Mouse (Mus musculus): ENCODE data around the gene Edil3. TPM values are rescaled to one million over a fixed set of nuclear protein-coding genes. Genes with fewer than 3 reads are reported as not detected.
A peak's percentile ranks its signal among the peaks of the same experiment; 100 is the strongest.

Gene Edil3
- polyA plus RNA-seq, 1 experiment from 2014 or later, result 35.1 TPM

- Histone ChIP-seq H3K9ac (ENCODE audit: low read depth, low read length) (no peak overlapping the region), H3K4me3 (ENCODE audit: low read depth, low read length) (no peak overlapping the region), H3K9me3 (ENCODE audit: control insufficient read depth, low read length) (no peaks in the 10 kb centered on the region), H3K27me3 (ENCODE audit: control insufficient read depth, insufficient read depth, low read length) (no peaks in the 10 kb centered on the region), H3K36me3 (ENCODE audit: control insufficient read depth, insufficient read depth, low read length) (no peaks in the 10 kb centered on the region), H3K4me2 (replicated peaks; ENCODE audit: low read depth, low read length) (no peak overlapping the region), H3K27ac (ENCODE audit: low read depth, low read length) (no peak overlapping the region), H3K4me1 (replicated peaks; ENCODE audit: control insufficient read depth, insufficient read depth, low read length) (no peaks in the 10 kb centered on the region)
- DNase-seq (ENCODE audit: low spot score), result no peak
- no peak for ATAC-seq (ENCODE audit: low FRiP score)
- WGBS, result 81% methylated on average over 4 of the region's 4 CpGs
These were observed 517.8 kb downstream of the Edil3 start for GRCm38 (mm10) chr13:89339055-89339454.

DNA sequence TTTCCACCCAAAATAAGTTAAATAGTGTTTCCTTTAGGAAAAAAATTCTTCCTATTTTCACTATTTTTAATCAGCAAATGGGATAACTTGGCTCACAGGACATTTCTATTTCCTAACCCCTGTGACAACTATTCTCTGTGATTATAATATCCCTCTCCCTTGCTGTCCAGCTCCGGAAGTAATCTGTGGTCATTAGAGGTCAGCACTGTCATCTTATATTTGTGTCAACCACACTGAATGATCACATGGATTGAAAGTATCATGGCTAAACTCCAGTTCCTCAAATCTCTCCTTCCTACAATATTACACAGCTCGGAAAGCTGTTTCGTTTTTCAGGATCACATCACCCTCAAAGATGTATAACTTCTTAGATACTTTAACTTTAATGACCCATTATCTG, 518.5 kb downstream of the Edil3 start:
- Histone ChIP-seq H3K27me3 (ENCODE audit: control insufficient read depth, insufficient read depth, low read length) (no peaks in the 10 kb centered on the region), H3K9me3 (ENCODE audit: control insufficient read depth, low read length) (no peaks in the 10 kb centered on the region), H3K4me3 (ENCODE audit: low read depth, low read length) (no peak overlapping the region), H3K4me2 (replicated peaks; ENCODE audit: low read depth, low read length) (no peak overlapping the region), H3K36me3 (ENCODE audit: control insufficient read depth, insufficient read depth, low read length) (no peaks in the 10 kb centered on the region), H3K9ac (ENCODE audit: low read depth, low read length) (no peak overlapping the region), H3K27ac (ENCODE audit: low read depth, low read length) (no peak overlapping the region), H3K4me1 (replicated peaks; ENCODE audit: control insufficient read depth, insufficient read depth, low read length) (no peaks in the 10 kb centered on the region)
- ATAC-seq (ENCODE audit: low FRiP score), result no peak
- no peak for DNase-seq (ENCODE audit: low spot score)
- 84% methylated on average over 3 of the region's 3 CpGs for WGBS

GRCm38 (mm10) chr13:89355234-89355633, 534.0 kb downstream of the Edil3 start:
- Histone ChIP-seq H3K4me1 (replicated peaks; ENCODE audit: control insufficient read depth, insufficient read depth, low read length) (no peaks in the 10 kb centered on the region), H3K4me2 (replicated peaks; ENCODE audit: low read depth, low read length) (no peak overlapping the region), H3K27ac (ENCODE audit: low read depth, low read length) (no peak overlapping the region), H3K27me3 (ENCODE audit: control insufficient read depth, insufficient read depth, low read length) (no peaks in the 10 kb centered on the region), H3K36me3 (ENCODE audit: control insufficient read depth, insufficient read depth, low read length) (no peaks in the 10 kb centered on the region), H3K9me3 (ENCODE audit: control insufficient read depth, low read length) (no peaks in the 10 kb centered on the region), H3K9ac (ENCODE audit: low read depth, low read length) (no peak overlapping the region), H3K4me3 (ENCODE audit: low read depth, low read length) (no peak overlapping the region)
- DNase-seq (ENCODE audit: low spot score), result peak; percentile 19
- WGBS, result 60% methylated on average over 3 of the region's 3 CpGs
- ATAC-seq (ENCODE audit: low FRiP score), result peak; percentile 78

DNA sequence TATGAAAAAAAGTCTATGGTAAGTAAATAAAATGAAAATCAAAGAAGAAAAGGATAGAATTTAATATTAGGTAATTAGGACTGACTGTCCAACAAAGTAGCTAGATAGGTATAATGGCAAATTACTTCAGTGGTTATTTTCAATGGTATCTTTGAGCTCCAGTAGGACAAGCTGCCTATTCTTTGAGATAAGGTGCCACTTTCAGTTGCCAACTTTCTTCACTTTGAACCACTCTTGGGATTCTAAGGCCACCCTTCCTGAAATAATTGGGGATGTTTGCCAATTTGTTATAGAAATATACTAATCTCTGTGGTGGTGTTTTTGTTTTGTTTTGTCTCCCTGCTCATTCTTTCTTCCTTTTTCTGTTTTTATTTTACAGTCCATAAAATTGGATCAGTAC, 537.1 kb downstream of the Edil3 start:
- DNase-seq (ENCODE audit: low spot score) (no peak), ATAC-seq (ENCODE audit: low FRiP score) (no peak)
- Histone ChIP-seq H3K4me2 (replicated peaks; ENCODE audit: low read depth, low read length) (no peak overlapping the region), H3K9ac (ENCODE audit: low read depth, low read length) (no peak overlapping the region), H3K4me3 (ENCODE audit: low read depth, low read length) (no peak overlapping the region), H3K4me1 (replicated peaks; ENCODE audit: control insufficient read depth, insufficient read depth, low read length) (no peaks in the 10 kb centered on the region), H3K9me3 (ENCODE audit: control insufficient read depth, low read length) (no peaks in the 10 kb centered on the region), H3K27me3 (ENCODE audit: control insufficient read depth, insufficient read depth, low read length) (no peaks in the 10 kb centered on the region), H3K36me3 (ENCODE audit: control insufficient read depth, insufficient read depth, low read length) (no peaks in the 10 kb centered on the region), H3K27ac (ENCODE audit: low read depth, low read length) (no peak overlapping the region)

DNA sequence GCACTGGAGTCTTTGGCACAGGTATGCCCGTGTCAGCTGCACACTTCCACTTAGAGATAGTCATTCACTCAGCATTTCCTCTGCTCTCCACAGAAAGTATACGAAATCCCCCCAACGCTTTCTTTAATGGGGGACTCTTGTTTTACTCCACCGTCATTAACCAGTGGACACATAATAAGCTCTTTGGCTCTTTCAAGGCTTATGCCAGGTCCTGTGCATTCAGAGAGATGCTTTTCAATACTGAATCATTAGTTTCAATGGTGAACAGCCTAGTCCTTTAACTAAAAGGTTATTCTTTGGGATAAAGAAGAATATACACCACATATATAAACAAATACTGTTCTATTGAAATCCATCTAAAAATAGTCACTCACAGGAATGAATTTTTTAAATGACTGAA, 541.0 kb downstream of the Edil3 start:
- DNase-seq (ENCODE audit: low spot score), result no peak
- no peaks in the 10 kb centered on the region for H3K36me3 ChIP-seq (ENCODE audit: control insufficient read depth, insufficient read depth, low read length)
- H3K27ac ChIP-seq (ENCODE audit: low read depth, low read length), result no peak overlapping the region
- 90% methylated on average over 4 of the region's 4 CpGs for WGBS
- H3K9ac ChIP-seq (ENCODE audit: low read depth, low read length), result no peak overlapping the region
- no peak for ATAC-seq (ENCODE audit: low FRiP score)
- no peak overlapping the region for H3K4me2 ChIP-seq (replicated peaks; ENCODE audit: low read depth, low read length)
- H3K4me3 ChIP-seq (ENCODE audit: low read depth, low read length), result no peak overlapping the region
- no peaks in the 10 kb centered on the region for H3K9me3 ChIP-seq (ENCODE audit: control insufficient read depth, low read length)
- no peaks in the 10 kb centered on the region for H3K27me3 ChIP-seq (ENCODE audit: control insufficient read depth, insufficient read depth, low read length)
- H3K4me1 ChIP-seq (replicated peaks; ENCODE audit: control insufficient read depth, insufficient read depth, low read length), result no peaks in the 10 kb centered on the region

DNA sequence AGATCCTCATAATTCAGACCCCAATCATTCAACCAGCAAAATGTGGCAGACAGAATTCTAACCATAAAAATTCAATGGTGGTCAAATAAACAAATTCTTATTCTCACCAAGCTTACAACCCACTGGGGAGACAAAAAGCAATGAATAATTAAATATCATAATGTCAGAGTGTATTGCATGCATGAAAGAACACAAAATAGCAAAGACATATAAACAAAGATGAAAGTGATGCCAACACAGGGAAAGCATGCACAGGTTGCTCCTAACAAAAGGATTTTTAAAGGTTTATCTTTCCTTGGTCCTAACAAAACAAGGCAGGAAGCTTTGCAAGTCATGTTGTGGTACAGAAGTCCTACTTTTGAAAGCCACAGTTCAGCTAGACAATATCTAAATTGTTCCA, 550.0 kb downstream of the Edil3 start:
- Histone ChIP-seq H3K4me1 (replicated peaks; ENCODE audit: control insufficient read depth, insufficient read depth, low read length) (no peaks in the 10 kb centered on the region), H3K9ac (ENCODE audit: low read depth, low read length) (no peak overlapping the region), H3K36me3 (ENCODE audit: control insufficient read depth, insufficient read depth, low read length) (no peaks in the 10 kb centered on the region), H3K4me3 (ENCODE audit: low read depth, low read length) (no peak overlapping the region), H3K27ac (ENCODE audit: low read depth, low read length) (no peak overlapping the region), H3K9me3 (ENCODE audit: control insufficient read depth, low read length) (no peaks in the 10 kb centered on the region), H3K27me3 (ENCODE audit: control insufficient read depth, insufficient read depth, low read length) (no peaks in the 10 kb centered on the region), H3K4me2 (replicated peaks; ENCODE audit: low read depth, low read length) (no peak overlapping the region)
- no peak for DNase-seq (ENCODE audit: low spot score)
- peak; percentile 43; the same call in 1 of the 2 replicates for ATAC-seq (ENCODE audit: low FRiP score)

GRCm38 (mm10) chr13:89371656-89372240, 550.5 kb downstream of the Edil3 start:
- peak; percentile 80 for ATAC-seq (ENCODE audit: low FRiP score)
- H3K4me3 ChIP-seq (ENCODE audit: low read depth, low read length), result no peak overlapping the region
- H3K27me3 ChIP-seq (ENCODE audit: control insufficient read depth, insufficient read depth, low read length), result no peaks in the 10 kb centered on the region
- H3K4me1 ChIP-seq (replicated peaks; ENCODE audit: control insufficient read depth, insufficient read depth, low read length), result no peaks in the 10 kb centered on the region
- no peaks in the 10 kb centered on the region for H3K9me3 ChIP-seq (ENCODE audit: control insufficient read depth, low read length)
- 65% methylated on average over 5 of the region's 5 CpGs for whole genome bisulfite sequencing
- no peak overlapping the region for H3K4me2 ChIP-seq (replicated peaks; ENCODE audit: low read depth, low read length)
- peak; percentile 25 for DNase-seq (ENCODE audit: low spot score)
- no peak overlapping the region for H3K27ac ChIP-seq (ENCODE audit: low read depth, low read length)
- no peaks in the 10 kb centered on the region for H3K36me3 ChIP-seq (ENCODE audit: control insufficient read depth, insufficient read depth, low read length)
- no peak overlapping the region for H3K9ac ChIP-seq (ENCODE audit: low read depth, low read length)

All from hindbrain, embryonic 11.5 days (tissue).